Mouse (Mus musculus): ENCODE measurements around the gene Gm11549. TPM values are rescaled to one million over a fixed set of nuclear protein-coding genes. Genes with fewer than 3 reads are reported as not detected.

Gene Gm11549
- total RNA-seq, 2 experiments from 2014 or later = 35.7 to 44.6 TPM

DNA sequence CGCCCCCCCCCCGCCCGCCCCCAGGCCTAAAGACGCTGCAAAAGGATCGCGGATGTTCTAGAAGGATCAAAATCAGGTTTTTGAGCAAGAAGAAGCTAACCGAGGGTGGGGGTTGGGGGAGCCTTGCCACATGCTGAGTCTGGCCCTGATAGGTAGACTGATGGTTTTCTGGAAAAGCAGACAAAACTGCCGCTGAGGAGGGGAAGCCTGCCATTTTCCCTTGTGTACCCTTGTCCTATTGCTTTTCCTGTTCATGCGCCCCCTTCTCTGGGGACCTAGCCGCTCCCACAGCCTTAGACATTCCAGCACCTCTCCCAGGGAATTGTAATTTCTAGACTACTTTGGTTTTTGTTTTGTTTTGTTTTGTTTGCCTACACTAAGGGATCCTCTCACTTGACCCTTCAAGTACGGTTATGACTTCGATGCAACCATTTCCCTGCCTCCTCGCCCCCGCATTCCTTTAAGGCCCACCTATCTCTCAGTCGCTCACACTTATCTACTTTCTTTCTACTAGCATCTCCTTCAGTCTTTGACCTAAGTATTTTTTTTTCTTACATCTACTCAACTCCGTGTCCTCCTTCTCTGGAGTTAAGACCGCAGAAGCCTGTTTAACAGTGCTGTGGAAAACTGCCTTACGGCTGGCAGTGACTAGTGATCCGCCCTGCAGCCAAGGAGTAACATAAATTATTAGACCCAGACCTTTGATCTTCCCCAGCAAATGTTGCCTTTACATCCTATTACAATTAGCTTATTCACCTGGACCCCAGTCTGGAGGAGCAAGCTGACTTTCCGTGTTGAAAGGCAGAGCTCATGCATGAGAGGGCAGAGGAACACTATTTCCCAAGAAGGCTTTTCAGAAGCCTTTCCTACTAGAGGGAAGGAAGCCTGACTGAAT lies 45.1 kb downstream of the Gm11549 start:
- intact Hi-C loops (cut with DNase I) = no loop called here
- TF ChIP-seq CTCF (IDR thresholded peaks at IDR 0.05) = no peak
- DNase-seq (ENCODE audit: extremely low spot score in 1 of 2, low spot score in 2 of 2) = no peak
- peak overlapping the region; percentile 92 for H3K4me3 ChIP-seq
- peak overlapping the region; percentile 96 for H3K27ac ChIP-seq

DNA sequence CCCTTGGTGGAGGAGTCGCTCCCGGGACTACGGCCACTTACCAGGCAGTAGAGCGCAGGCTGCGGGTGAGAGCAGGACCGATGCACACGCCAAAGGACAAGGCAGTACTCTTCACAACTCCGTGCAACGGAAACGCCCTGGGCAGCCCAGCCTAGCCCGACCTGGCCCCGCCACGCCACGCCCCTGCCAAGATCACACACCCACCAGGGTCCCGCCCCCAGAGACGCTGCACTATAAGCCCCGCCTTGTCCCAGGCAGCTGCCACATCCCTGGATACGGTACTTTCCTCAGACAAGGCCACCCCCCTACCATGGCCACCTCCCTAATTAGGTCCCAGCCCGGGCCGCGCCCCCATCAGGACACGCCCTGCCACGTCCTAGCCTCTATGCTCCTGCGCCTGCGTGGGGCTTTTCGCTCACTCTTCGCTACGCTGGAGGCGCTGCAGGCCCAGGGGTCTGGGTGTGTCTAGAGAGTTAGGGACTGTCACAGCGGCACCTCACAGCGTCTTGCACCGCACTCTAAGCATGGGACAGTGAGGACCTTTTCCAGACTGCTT lies 46.0 kb downstream of the Gm11549 start, which contains the start of the genes Anxa5 and 1810062G17Rik:
Gene Anxa5 (minus strand): TSS at position 363 of the 556 bp plus-strand sequence.
Gene 1810062G17Rik (plus strand): TSS at position 406 of the 556 bp plus-strand sequence.
- intact Hi-C loops (cut with DNase I) = loop anchor here (2.0 kb wide), 2 partner anchors 19 to 41 kb away; no protein-coding TSS in a partner anchor
- peak within 1 kb of the TSS; percentile 96 for H3K27ac ChIP-seq

DNA sequence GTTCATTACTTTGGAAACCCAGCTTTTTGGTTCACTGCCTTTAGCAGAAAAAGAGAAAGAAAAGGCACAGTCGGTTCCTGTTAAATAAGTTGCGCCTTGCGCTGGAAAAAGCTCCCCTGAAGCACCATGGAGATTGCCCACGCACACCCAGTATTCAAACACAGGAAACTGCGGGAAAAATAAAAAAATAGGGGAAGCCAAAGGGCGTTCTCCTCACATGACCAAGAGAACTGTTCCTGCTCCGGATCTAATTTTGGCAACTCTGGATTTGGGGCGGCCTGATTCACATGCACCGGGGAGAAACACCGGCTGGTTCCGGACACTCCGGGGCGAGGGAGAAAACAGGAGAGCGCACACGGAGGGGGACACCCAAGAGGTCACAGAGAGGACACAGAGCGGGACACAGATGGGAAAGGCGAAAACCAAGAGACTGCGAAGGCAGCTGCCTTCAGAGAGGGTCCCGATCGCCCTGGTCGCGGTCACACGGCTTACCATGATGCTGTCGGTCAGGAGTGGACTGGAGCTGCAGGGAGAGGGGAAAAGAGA lies 46.6 kb downstream of the Gm11549 start:
- peak overlapping the region; percentile 96 for H3K27ac ChIP-seq
- H3K4me3 ChIP-seq = peak overlapping the region; percentile 92
- TF ChIP-seq CTCF (IDR thresholded peaks at IDR 0.05) = no peak
- intact Hi-C loops (cut with DNase I) = loop anchor here (2.0 kb wide), 2 partner anchors 20 to 42 kb away; no protein-coding TSS in a partner anchor
- DNase-seq (ENCODE audit: extremely low spot score in 1 of 2, low spot score in 2 of 2) = peak; percentile 54 to 61

More for the DNA sequence above, 46.0 kb downstream of the Gm11549 start, which contains the start of the genes Anxa5 and 1810062G17Rik:
- peak within 1 kb of the TSS; percentile 92 for H3K4me3 ChIP-seq
- DNase-seq (ENCODE audit: extremely low spot score in 1 of 2, low spot score in 2 of 2) = peak; percentile 84 to 88
- TF ChIP-seq CTCF (IDR thresholded peaks at IDR 0.05) = peak; percentile 48

DNA sequence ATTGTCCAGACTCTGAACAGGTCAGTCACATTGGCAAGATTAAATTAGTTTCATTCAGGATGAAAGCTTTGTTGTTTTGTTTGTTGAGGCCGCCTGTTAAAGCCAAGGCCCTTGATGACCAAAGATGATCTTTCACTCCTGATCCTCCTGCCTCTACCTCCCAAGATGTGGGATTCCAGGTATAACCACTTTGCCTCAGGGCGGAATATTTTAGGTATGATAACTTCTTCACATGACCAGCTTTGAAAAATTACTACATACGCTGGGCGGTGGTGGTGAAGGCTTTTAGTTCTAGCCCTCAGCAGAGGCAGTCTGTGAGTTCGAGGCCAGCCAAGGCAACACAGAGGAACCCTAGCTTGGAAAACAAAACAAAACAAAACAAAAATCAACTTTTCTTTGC lies 47.2 kb downstream of the Gm11549 start:
- Histone ChIP-seq H3K4me3 (peak overlapping the region; percentile 92), H3K27ac (peak overlapping the region; percentile 96; the same call in 1 of the 2 replicates)
- intact Hi-C loops (cut with DNase I) = loop anchor here (2.0 kb wide), 2 partner anchors 20 to 42 kb away; no protein-coding TSS in a partner anchor
- DNase-seq (ENCODE audit: extremely low spot score in 1 of 2, low spot score in 2 of 2) = no peak
- TF ChIP-seq CTCF (IDR thresholded peaks at IDR 0.05) = no peak

DNA sequence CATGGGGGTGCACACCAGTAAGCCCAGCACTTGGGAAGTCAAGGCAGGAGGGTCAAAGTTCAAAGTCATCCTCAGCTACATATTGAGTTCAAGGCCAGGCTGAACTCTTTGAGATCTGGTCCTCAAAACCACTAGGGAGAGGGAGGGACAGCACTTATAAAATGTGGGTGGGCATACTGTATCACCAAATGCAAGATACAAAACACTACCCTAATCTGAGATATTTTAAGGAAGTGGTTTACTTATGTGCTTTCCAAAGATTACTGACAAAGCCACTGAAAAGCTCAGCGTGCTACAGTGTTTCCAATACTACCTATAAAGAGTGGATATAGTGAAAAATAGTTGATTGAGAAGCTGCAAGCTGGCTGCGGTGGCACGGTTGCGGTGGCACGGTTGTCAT lies 48.4 kb downstream of the Gm11549 start:
- H3K27ac ChIP-seq = no peak overlapping the region
- DNase-seq (ENCODE audit: extremely low spot score in 1 of 2, low spot score in 2 of 2) = no peak
- no peak for TF ChIP-seq CTCF (IDR thresholded peaks at IDR 0.05)
- H3K4me3 ChIP-seq = no peak overlapping the region
- intact Hi-C loops (cut with DNase I) = no loop called here

DNA sequence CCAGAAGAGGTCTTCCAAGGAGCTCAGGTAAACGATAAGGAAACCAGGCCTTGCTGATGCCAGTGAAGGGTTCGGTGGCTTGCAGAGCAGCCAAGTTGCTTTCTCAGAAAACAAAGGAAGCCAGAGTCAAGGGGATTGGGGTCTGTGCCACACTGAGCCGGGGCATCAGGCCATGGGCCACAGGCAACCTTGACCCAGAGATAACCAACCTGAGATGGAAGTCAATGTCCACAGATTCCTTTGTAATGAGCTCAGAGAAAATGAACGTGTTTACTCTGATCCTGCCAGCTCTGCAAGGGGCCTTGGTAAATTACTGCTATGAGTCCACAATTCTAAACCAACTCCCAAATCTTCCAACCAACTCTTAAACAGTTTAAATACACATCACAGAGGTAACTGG lies 49.8 kb downstream of the Gm11549 start:
- intact Hi-C loops (cut with DNase I) = no loop called here
- H3K27ac ChIP-seq = no peak overlapping the region
- DNase-seq (ENCODE audit: extremely low spot score in 1 of 2, low spot score in 2 of 2) = no peak
- no peak overlapping the region for H3K4me3 ChIP-seq
- no peak for TF ChIP-seq CTCF (IDR thresholded peaks at IDR 0.05)

DNA sequence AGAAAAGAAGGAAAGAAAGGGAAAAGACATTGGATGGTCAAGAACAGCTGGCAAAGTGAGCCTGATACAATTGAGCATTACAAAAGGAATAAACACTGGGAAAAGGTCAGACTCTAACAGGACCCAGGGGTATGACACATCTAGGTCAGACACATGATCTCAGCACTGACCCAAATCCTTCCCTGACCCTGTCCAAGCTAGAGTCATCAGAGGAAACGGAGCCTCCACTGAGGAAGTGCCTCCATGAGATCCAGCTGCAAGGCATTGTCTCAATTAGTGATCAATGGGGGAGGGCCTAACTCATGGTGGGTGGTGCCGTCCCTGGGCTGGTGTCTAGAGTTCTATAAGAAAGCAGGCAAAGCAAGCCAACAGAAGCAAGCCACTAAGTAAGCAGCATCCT lies 52.7 kb downstream of the Gm11549 start:
- no peak for TF ChIP-seq CTCF (IDR thresholded peaks at IDR 0.05)
- H3K27ac ChIP-seq = no peak overlapping the region
- intact Hi-C loops (cut with DNase I) = no loop called here
- H3K4me3 ChIP-seq = no peak overlapping the region
- DNase-seq (ENCODE audit: extremely low spot score in 1 of 2, low spot score in 2 of 2) = no peak

DNA sequence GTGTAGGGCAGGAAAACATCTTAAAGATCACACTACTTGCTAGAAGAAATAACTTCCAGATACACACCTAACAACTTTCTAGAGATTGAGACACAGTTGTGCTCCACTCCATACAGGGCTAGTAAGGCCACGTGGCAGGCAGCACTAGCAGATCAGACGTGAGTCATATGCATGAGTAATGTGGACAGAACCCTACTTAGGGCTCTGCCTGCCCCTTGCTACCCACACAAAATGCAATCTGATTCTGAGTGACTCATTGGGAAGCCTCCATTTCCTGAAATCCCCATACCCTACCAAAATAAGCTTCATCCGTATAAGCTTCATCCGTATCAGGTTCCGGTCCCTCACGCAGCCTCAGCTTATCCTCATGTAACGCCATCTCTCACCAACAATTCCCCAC lies 54.0 kb downstream of the Gm11549 start:
- DNase-seq (ENCODE audit: extremely low spot score in 1 of 2, low spot score in 2 of 2) = no peak
- H3K27ac ChIP-seq = no peak overlapping the region
- intact Hi-C loops (cut with DNase I) = no loop called here
- no peak overlapping the region for H3K4me3 ChIP-seq
- no peak for TF ChIP-seq CTCF (IDR thresholded peaks at IDR 0.05)

DNA sequence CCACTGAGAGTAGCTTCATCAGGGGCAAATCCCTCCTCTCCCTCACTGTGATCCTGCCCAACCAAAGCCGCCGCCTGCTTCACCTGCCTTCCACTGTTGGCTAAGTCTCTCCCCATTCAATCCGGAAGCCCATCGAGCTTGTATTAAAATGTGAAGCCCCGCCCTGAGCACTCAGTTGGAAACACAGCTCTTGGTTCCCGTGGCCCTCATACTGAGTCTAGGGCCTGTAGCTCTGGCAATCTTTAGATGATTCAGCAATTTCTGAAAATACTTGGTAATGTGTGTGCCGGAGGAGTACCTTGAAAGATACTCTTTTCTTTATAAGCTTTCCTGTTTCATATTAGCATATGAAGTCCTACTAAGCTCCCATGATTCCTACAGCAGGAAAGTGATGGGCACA lies 56.1 kb downstream of the Gm11549 start:
- TF ChIP-seq CTCF (IDR thresholded peaks at IDR 0.05) = no peak
- DNase-seq (ENCODE audit: extremely low spot score in 1 of 2, low spot score in 2 of 2) = no peak
- Histone ChIP-seq H3K4me3 (no peak overlapping the region), H3K27ac (no peak overlapping the region)
- intact Hi-C loops (cut with DNase I) = no loop called here

Small RNA genes within 50 kb of the gene (microRNA-seq; reads per million reads assigned to microRNA genes)
- gene Mir7009 = 0 to 1.2 reads per million in 2 experiments

Other genes with a start within 250 kb of the Gm11549 start
- gene Anxa5, start 45.9 kb downstream of the Gm11549 start, total RNA-seq (2021) = 10 to 100 TPM; 69.0 to 71.9 TPM
- not detected for gene 1810062G17Rik, start 45.9 kb downstream of the Gm11549 start, total RNA-seq (2021)
- 10 to 100 TPM; 37.2 to 42.7 TPM for gene Exosc9, start 30.8 kb upstream of the Gm11549 start, total RNA-seq (2021)
- gene Ccna2, start 50.3 kb upstream of the Gm11549 start, total RNA-seq (2021) = 1 to 10 TPM in 1 of 2 experiments, under 1 TPM in 1; 0.63 to 1.1 TPM
- gene Bbs7, start 91.7 kb upstream of the Gm11549 start, total RNA-seq (2021) = 10 to 100 TPM; 14.1 to 18.5 TPM
- 10 to 100 TPM; 18.3 to 19.3 TPM for gene Trpc3, start 168.4 kb upstream of the Gm11549 start, total RNA-seq (2021)